Mouse (Mus musculus) bone marrow, adult 2 months (tissue): Measurements from ENCODE around the gene Plekhg5.

ENCODE experiments used
- CTCF ChIP-seq: fragments of 200-500 bp; IDR thresholded peaks from 2 replicates; pipeline ENCODE4 v1.5.1; 2011; ENCODE audit warnings: low read length, control low read depth; ENCODE audit not compliant: control insufficient read depth, insufficient read depth
- POLR2A ChIP-seq: fragments of 200-500 bp; IDR thresholded peaks from 2 replicates; pipeline ENCODE4 v1.6.1; 2011; ENCODE audit warnings: low read depth, mild to moderate bottlenecking, control low read depth, low read length, borderline replicate concordance; ENCODE audit not compliant: control insufficient read depth

DNA sequence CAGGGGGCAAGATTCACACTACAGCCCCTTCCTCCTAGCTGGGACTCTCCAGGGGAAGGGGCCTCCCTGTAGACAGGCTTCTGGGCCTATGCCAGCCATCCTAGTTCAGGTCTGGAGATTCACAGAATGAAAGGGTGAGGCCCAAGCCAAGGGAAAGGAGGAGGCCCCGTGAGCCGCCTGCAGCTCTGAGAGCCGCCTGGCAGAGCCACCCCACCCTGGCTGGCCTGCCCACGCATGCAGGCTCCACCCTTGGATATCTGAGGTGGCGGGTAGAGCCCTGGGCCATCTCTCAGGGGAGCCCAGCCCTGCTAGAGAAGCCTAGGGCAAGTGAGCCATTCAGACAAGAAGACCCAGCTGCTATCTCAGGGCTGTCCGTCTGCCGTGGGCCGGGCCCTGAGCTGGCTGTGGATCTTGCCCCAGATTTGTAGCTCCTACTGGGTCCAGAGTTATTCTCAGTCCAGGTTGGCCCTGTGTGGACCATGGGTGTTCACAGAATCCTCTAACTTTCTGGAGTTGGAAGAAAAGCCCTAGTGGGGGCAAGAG lies 20.5 kb downstream of the Plekhg5 start:
- TF ChIP-seq POLR2A (no peak), CTCF (no peak)
